Mouse (Mus musculus) cerebellum, adult 2 months (tissue): ENCODE data around the gene AC161166.1. TPM values are rescaled to one million over a fixed set of nuclear protein-coding genes. Genes with fewer than 3 reads are reported as not detected.

Experiments
- DNase-seq, 2 experiments: peaks; one replicate each; pipeline ENCODE4 v3.0.0; 2021
- H3K27ac ChIP-seq: fragments of 200-500 bp; 2 replicates; pipeline ENCODE4 v1.5.1; 2012; ENCODE audit warnings: low read length, control low read depth, inconsistent platforms; ENCODE audit not compliant: insufficient read depth
- H3K27me3 ChIP-seq: fragments of 200-500 bp; 2 replicates; pipeline ENCODE4 v1.6.1; 2012; ENCODE audit warnings: inconsistent platforms, mild to moderate bottlenecking, low read length, moderate library complexity; ENCODE audit not compliant: control insufficient read depth, insufficient read depth
- H3K4me1 ChIP-seq: fragments of 200-500 bp; 2 replicates; pipeline ENCODE4 v1.6.1; 2011; ENCODE audit warnings: low read length; ENCODE audit not compliant: control insufficient read depth, insufficient read depth
- H3K4me3 ChIP-seq: fragments of 200-500 bp; replicated peaks from 2 replicates; pipeline ENCODE3; 2011; ENCODE audit warnings: mild to moderate bottlenecking, low read depth, low read length, control low read depth; ENCODE audit not compliant: insufficient read depth
- CTCF ChIP-seq: fragments of 200-500 bp; IDR thresholded peaks from 2 replicates; pipeline ENCODE4 v1.5.1; 2011; ENCODE audit warnings: low read depth, mild to moderate bottlenecking, control low read depth, low read length, moderate library complexity, borderline replicate concordance; ENCODE audit not compliant: insufficient read depth
- POLR2A ChIP-seq: fragments of 200-500 bp; IDR thresholded peaks from 2 replicates; pipeline ENCODE4 v1.6.1; 2011; ENCODE audit warnings: low read length, control low read depth, borderline replicate concordance; ENCODE audit not compliant: insufficient read depth
- WGBS: fragments of 180-500 bp; shearing (Covaris S2); methylation state at CpG from one replicate; pipeline ENCODE4 v1.1.7; 2018; 5-methylcytosine and 5-hydroxymethylcytosine counted together
- polyA plus RNA-seq: library from polyadenylated mRNA; depleted of rRNA; stranded (reverse); fragments of >200 nt; gene quantifications from 2 replicates; pipeline ENCODE4 v1.2.3, GENCODE M21; 2012

The AC161166.1 gene
- polyA plus RNA-seq, 1 experiment: not detected

DNA sequence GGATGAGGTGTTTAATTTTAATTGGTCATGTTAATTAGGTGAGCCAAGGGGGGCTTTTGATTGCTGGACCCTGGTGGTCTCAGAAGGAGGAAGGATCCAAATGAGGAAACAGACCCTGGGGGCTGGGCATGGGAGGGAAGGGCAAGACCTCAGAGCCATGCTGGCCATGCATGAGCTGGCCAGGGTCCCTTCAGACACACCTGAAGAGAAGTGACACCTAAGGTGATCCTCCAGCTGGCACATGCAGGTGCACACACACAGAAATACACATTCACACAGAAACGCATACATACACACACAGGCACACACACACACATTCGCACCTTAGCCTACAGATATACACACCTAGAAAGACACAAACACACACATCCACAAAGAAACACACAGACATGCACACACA lies 32.6 kb downstream of the AC161166.1 start:
- Histone ChIP-seq H3K27ac (no peak overlapping the region), H3K4me3 (no peak overlapping the region), H3K27me3 (no peaks in the 10 kb centered on the region), H3K4me1 (peaks cover 16% of the 10 kb centered on the region)
- TF ChIP-seq POLR2A: no peak
- no peak for TF ChIP-seq CTCF
- no peak for DNase-seq
- whole genome bisulfite sequencing: 79% methylated on average over 2 of the region's 2 CpGs

DNA sequence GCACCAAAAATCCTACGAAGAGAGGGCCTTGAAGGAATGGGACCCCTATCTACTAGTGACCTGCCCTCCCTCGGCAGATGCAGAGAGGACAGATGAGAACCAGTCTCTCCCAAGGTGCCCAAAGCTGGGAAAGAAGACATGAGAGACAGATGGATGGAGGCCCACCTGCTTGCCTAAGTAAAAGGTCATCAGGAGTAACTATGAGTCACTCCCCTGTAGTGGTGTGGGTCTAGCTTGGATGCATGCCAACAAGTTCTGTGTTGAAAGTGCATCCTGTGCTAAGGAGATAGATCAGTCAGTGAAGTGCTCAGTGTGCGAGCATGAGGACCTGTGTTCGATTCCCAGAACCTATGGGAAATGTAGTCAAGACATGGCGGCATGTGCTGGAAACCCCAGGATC lies 33.3 kb downstream of the AC161166.1 start:
- Histone ChIP-seq H3K4me3 (no peak overlapping the region), H3K4me1 (peaks cover 19% of the 10 kb centered on the region), H3K27ac (no peak overlapping the region), H3K27me3 (no peaks in the 10 kb centered on the region)
- WGBS: 89% methylated on average over 5 of the region's 5 CpGs
- no peak for TF ChIP-seq CTCF
- no peak for TF ChIP-seq POLR2A
- DNase-seq: no peak

DNA sequence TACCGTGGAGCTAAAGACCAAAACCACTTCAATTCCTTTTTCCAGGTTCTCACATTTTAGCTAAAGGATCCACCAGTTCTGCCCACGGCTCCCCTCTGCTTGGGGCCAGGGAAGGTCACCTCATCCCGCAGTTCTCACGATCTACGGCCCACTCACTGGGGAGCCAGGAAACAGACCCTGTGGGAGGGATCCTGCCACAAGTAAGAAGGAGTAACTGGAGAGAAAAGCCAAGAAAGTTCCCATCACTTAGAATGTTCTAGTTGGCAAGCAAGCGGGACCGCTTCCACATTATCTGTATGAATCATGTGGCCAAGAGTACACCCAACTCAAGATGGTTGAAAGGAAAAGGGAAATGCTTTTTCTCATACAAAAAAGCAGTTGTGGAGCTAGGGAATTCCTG lies 35.4 kb downstream of the AC161166.1 start:
- peaks cover 24% of the 10 kb centered on the region for H3K4me1 ChIP-seq
- TF ChIP-seq CTCF (no peak), POLR2A (no peak)
- H3K4me3 ChIP-seq: no peak overlapping the region
- WGBS: 83% methylated on average over 7 of the region's 7 CpGs
- H3K27ac ChIP-seq: no peak overlapping the region
- no peak for DNase-seq
- H3K27me3 ChIP-seq: no peaks in the 10 kb centered on the region

DNA sequence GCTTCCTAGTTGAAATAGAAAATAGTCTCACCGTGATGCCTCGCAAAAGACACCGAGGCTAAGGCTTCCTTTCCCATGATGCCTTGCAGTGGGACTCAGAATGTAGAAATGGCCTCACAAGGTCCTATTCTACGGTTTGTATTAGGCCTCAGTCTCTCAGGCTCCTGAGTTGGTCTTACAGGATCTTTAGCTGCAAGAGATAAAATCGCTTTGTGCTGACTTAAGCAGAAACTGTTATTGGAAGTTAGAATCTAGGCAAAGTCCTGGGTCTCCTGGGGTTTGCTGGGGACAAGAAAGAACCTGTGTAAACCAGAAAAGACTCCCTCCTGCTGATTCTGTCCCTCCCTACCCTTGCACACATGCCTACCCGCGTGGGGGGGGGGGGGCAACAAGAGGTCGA lies 35.9 kb downstream of the AC161166.1 start:
- no peak overlapping the region for H3K27ac ChIP-seq
- TF ChIP-seq POLR2A (no peak), CTCF (no peak)

DNA sequence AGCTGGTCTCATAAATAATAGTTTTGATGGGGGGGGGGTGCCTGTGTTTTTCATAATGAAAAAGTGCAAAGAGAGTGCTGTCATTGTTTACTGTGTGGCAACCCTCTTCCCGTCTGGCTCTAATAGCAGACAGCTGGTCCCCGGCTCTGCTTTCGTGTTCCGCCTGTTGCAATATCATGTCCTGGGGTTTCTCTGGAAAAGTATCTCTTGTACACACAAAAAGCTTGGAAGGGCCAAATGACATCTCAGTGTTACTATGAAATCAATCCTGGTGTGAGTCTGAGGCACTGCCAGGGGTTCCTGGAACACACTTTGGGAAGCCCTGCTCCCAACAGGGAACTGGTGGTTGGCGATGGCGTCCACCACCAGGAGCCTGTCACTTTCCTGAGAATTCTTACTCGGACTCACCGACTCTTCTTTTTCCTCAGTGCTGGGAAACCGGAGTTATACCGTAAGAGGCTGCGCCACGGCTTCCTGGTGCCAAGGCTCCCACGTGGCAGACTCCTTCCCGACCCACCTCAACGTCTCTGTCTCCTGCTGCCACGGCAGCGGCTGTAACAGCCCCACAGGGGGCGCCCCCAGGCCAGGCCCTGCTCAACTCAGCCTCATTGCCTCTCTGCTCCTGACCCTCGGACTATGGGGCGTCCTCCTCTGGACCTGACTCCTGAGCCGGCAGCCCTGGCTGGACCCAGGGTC lies 37.3 kb downstream of the AC161166.1 start:
- WGBS: 10% methylated on average over 21 of the region's 21 CpGs
- Histone ChIP-seq H3K27me3 (no peaks in the 10 kb centered on the region), H3K4me1 (peaks cover 22% of the 10 kb centered on the region), H3K27ac (no peak overlapping the region), H3K4me3 (no peak overlapping the region)
- DNase-seq: peak; percentile 47 to 55
- no peak; the same call in 1 of the 2 replicates for TF ChIP-seq CTCF

More for the DNA sequence above, 35.9 kb downstream of the AC161166.1 start:
- H3K4me3 ChIP-seq: no peak overlapping the region
- peaks cover 24% of the 10 kb centered on the region for H3K4me1 ChIP-seq
- no peaks in the 10 kb centered on the region for H3K27me3 ChIP-seq
- WGBS: 79% methylated on average over 8 of the region's 8 CpGs
- DNase-seq: no peak

DNA sequence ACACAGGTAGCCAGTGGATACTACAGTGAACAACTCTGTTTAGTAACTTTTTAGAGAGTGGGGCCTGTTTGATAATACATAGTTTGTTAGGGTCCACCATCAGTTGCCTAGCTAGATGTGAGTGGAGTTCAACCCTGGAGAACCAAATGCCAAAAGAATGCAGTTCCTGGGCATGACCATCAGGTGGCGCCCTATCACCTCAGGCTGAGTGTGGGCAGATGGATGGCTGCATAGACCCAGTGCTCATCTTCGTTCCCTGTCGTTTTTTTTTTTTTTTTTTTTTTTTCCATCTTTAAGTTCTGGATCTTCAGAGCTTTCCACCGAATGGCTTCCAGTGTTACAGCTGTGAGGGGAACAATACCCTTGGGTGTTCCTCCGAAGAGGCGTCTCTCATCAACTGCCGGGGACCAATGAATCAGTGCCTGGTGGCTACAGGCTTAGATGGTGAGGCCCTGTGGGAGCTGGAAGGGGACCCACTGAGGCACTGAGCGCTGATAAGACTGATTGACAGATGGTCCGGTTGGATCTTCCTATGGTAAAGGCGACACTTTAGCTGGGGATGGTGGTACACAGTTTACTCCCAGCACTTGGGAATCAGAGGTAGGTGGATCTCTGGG lies 38.2 kb downstream of the AC161166.1 start:
- 13% methylated on average over 10 of the region's 10 CpGs for WGBS
- peak; percentile 97 for TF ChIP-seq CTCF
- no peak for TF ChIP-seq POLR2A
- H3K4me3 ChIP-seq: no peak overlapping the region
- H3K4me1 ChIP-seq: peaks cover 21% of the 10 kb centered on the region
- peak; percentile 80 to 88 for DNase-seq
- no peak overlapping the region for H3K27ac ChIP-seq
- no peaks in the 10 kb centered on the region for H3K27me3 ChIP-seq

DNA sequence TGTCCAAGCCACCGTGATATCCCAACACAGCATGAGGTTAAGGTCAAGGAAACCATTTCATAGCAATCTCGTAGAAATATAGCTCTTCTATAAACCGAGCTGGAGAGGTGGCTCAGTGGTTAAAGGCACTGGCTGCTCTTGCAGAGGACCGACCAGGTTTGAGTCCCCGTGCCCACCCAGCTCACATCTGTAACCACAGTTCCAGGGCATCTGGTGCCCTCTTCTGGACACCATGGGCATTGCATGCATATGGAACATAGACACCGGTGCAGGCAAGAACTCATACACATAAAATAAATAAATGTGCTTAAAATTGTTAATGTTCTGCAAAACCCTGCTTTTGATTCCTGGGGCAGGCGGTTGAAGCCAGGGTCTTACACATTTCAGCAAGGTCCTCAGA lies 39.3 kb downstream of the AC161166.1 start:
- Histone ChIP-seq H3K27ac (no peak overlapping the region), H3K4me3 (no peak overlapping the region), H3K27me3 (no peaks in the 10 kb centered on the region), H3K4me1 (peaks cover 17% of the 10 kb centered on the region)
- 65% methylated on average over 7 of the region's 7 CpGs for WGBS
- no peak for DNase-seq
- TF ChIP-seq POLR2A: no peak
- peak; percentile 62 for TF ChIP-seq CTCF

DNA sequence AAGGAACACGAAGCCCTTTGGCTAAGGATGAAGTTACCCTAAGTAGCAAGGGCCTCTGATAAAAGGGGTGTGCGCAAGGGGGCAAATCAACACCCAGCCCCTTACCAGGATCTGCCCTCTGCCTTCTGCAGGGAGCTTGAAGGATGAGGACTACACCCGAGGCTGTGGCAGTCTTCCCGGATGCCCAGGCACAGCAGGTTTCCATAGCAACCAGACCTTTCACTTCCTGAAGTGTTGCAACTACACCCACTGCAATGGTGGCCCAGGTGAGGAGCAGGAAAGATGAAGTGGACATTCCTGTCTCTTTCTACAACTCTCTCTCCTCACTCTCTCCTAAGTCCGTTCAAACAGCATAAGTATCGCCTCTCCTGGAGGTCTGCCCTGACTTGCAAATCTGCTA lies 39.8 kb downstream of the AC161166.1 start:
- H3K27me3 ChIP-seq: no peaks in the 10 kb centered on the region
- no peak overlapping the region for H3K27ac ChIP-seq
- H3K4me3 ChIP-seq: no peak overlapping the region
- TF ChIP-seq CTCF (no peak), POLR2A (no peak)
- DNase-seq: no peak
- peaks cover 17% of the 10 kb centered on the region for H3K4me1 ChIP-seq
- WGBS: 62% methylated on average over 6 of the region's 6 CpGs
